ENCODE assay signal across 8 mouse cellular contexts in genomic region chr15:98107703-98108296, GRCm38 (mm10). TPM values are rescaled to one million over a fixed set of nuclear protein-coding genes. Genes with fewer than 3 reads are reported as not detected.
DNase-seq lines count a peak whose midpoint lies in the region; ATAC-seq lines count a peak whose summit lies in the region.

No protein-coding gene starts in this region.

- peak overlapping the region; percentile 52 for H3K4me3 ChIP-seq in neural tube, embryonic 11.5 days (ENCODE audit: low read depth, low read length)
- H3K4me3 ChIP-seq in liver, embryonic 13.5 days (replicated peaks), result peak overlapping the region; percentile 71

- H3K9me3 ChIP-seq in neural tube, embryonic 11.5 days (ENCODE audit: control insufficient read depth, low read length), result no peaks in the 10 kb centered on the region
- no peaks in the 10 kb centered on the region for H3K9me3 ChIP-seq in liver, embryonic 13.5 days (replicated peaks)

- no peak for DNase-seq in cerebellum, postnatal 10 days
- DNase-seq in neural tube, embryonic 11.5 days (ENCODE audit: low spot score), result no peak
- DNase-seq in neural tube, embryonic 10.5 days (ENCODE audit: extremely low spot score, low spot score), result no peak
- no peak for DNase-seq in liver, embryonic 13.5 days
- no peak for DNase-seq in thymus, postnatal 14 days
- DNase-seq in adrenal gland, adult (ENCODE audit: inconsistent age in 2 of 2, low spot score in 1 of 2), result no peak
- DNase-seq in T-cell, adult 2 months (ENCODE audit: low spot score), result no peak

- H3K4me1 ChIP-seq in neural tube, embryonic 11.5 days (ENCODE audit: control insufficient read depth, insufficient read depth, low read length), result 0 out of 2 replicates have a peak, but pooled peaks cover 2% of the 10 kb centered on the region
- peaks cover 52% of the 10 kb centered on the region for H3K4me1 ChIP-seq in liver, embryonic 13.5 days (replicated peaks)

- ATAC-seq in cerebellum, adult (ENCODE audit: insufficient number of reproducible peaks, low FRiP score, low TSS enrichment), result peak; percentile 7; the same call in 1 of the 2 replicates
- ATAC-seq in neural tube, embryonic 11.5 days (ENCODE audit: insufficient read depth, low FRiP score, low TSS enrichment), result no peak
- ATAC-seq in liver, embryonic 13.5 days (ENCODE audit: low read depth), result peak; percentile 35; the same call in 1 of the 2 replicates

- H3K27me3 ChIP-seq in neural tube, embryonic 11.5 days (ENCODE audit: control insufficient read depth, insufficient read depth, low read length), result no peaks in the 10 kb centered on the region
- no peaks in the 10 kb centered on the region for H3K27me3 ChIP-seq in liver, embryonic 13.5 days

- H3K9ac ChIP-seq in neural tube, embryonic 11.5 days (ENCODE audit: low read length), result peak overlapping the region; percentile 81
- H3K9ac ChIP-seq in liver, embryonic 13.5 days, result peak overlapping the region; percentile 77

- H3K4me2 ChIP-seq in neural tube, embryonic 11.5 days (ENCODE audit: low read depth), result peak overlapping the region; percentile 74
- H3K4me2 ChIP-seq in liver, embryonic 13.5 days, result peak overlapping the region; percentile 91

- 40% methylated on average over 11 of the region's 11 CpGs for WGBS in neural tube, embryonic 11.5 days
- WGBS in liver, embryonic 13.5 days (ENCODE audit: insufficient replicate concordance), result 34% methylated on average over 11 of the region's 11 CpGs

- no peak overlapping the region for H3K27ac ChIP-seq in neural tube, embryonic 11.5 days (ENCODE audit: low read depth, low read length)
- H3K27ac ChIP-seq in liver, embryonic 13.5 days, result peak overlapping the region; percentile 78

- no peaks in the 10 kb centered on the region for H3K36me3 ChIP-seq in neural tube, embryonic 11.5 days (ENCODE audit: control insufficient read depth, insufficient read depth, low read length)
- H3K36me3 ChIP-seq in liver, embryonic 13.5 days, result peaks cover 6% of the 10 kb centered on the region

RNA-seq across cellular contexts. Expression of gene Senp1, which starts 14.3 kb away (rescaled TPM):
- polyA plus RNA-seq in neural tube, embryonic 11.5 days (2014; fragmentation: Nextera tagmentation; extraction: Ambion mirVana), result 40.1 and 41.0 TPM in 2 replicates
- 17.1 and 21.7 TPM in 2 replicates for polyA plus RNA-seq in liver, embryonic 13.5 days (2015; fragmentation: Nextera tagmentation; extraction: Ambion mirVana)

RNA-seq across cellular contexts. Expression of gene Pfkm, which starts 15.4 kb away (rescaled TPM):
- polyA plus RNA-seq in neural tube, embryonic 11.5 days (2014; fragmentation: Nextera tagmentation; extraction: Ambion mirVana), result 36.2 and 41.3 TPM in 2 replicates
- 26.7 and 28.1 TPM in 2 replicates for polyA plus RNA-seq in liver, embryonic 13.5 days (2015; fragmentation: Nextera tagmentation; extraction: Ambion mirVana)

RNA-seq across cellular contexts. Expression of gene Asb8, which starts 57.6 kb away (rescaled TPM):
- 50.7 and 58.1 TPM in 2 replicates for polyA plus RNA-seq in neural tube, embryonic 11.5 days (2014; fragmentation: Nextera tagmentation; extraction: Ambion mirVana)
- polyA plus RNA-seq in liver, embryonic 13.5 days (2015; fragmentation: Nextera tagmentation; extraction: Ambion mirVana), result 23.7 and 25.4 TPM in 2 replicates

RNA-seq across cellular contexts. Expression of gene Ccdc184, which starts 59.2 kb away (rescaled TPM):
- 10.3 and 12.2 TPM in 2 replicates for polyA plus RNA-seq in neural tube, embryonic 11.5 days (2014; fragmentation: Nextera tagmentation; extraction: Ambion mirVana)
- 0.07 TPM in 1 of 2 replicates, not detected in the other for polyA plus RNA-seq in liver, embryonic 13.5 days (2015; fragmentation: Nextera tagmentation; extraction: Ambion mirVana)
